Comparison of ENCODE assay signal across 8 mouse cellular contexts in genomic region chr19:57197043-57197817, GRCm38 (mm10).
A peak's percentile ranks its signal among the peaks of the same experiment; 100 is the strongest.
DNase-seq lines count a peak whose midpoint lies in the region; ATAC-seq and TF ChIP-seq lines count a peak whose summit lies in the region.

No protein-coding gene starts in this region.

- H3K36me3 ChIP-seq in forebrain, postnatal 0 days (ENCODE audit: insufficient read depth), result no peaks in the 10 kb centered on the region
- H3K36me3 ChIP-seq in hindbrain, embryonic 11.5 days (ENCODE audit: control insufficient read depth, insufficient read depth, low read length), result no peaks in the 10 kb centered on the region

- ATAC-seq in forebrain, postnatal 0 days, result peak; percentile 46
- ATAC-seq in hindbrain, embryonic 11.5 days (ENCODE audit: low FRiP score), result peak; percentile 69
- ATAC-seq in activated CD4-positive, CD25-positive, alpha-beta regulatory T cell, adult 4 months, result no peak

- peak overlapping the region; percentile 61 for H3K9ac ChIP-seq in forebrain, postnatal 0 days
- peak overlapping the region; percentile 17; the same call in 1 of the 2 replicates for H3K9ac ChIP-seq in hindbrain, embryonic 11.5 days (ENCODE audit: low read depth, low read length)

- peak overlapping the region; percentile 51 for H3K4me3 ChIP-seq in forebrain, postnatal 0 days (ENCODE audit: low read depth, low read length)
- peak overlapping the region; percentile 31 for H3K4me3 ChIP-seq in hindbrain, embryonic 11.5 days (ENCODE audit: low read depth, low read length)

- peaks cover 24% of the 10 kb centered on the region for H3K4me1 ChIP-seq in forebrain, postnatal 0 days (ENCODE audit: insufficient read depth)
- peaks cover 9% of the 10 kb centered on the region for H3K4me1 ChIP-seq in hindbrain, embryonic 11.5 days (replicated peaks; ENCODE audit: control insufficient read depth, insufficient read depth, low read length)

- H3K4me2 ChIP-seq in forebrain, postnatal 0 days (ENCODE audit: low read depth), result peak overlapping the region; percentile 80
- H3K4me2 ChIP-seq in hindbrain, embryonic 11.5 days (replicated peaks; ENCODE audit: low read depth, low read length), result peak overlapping the region; percentile 76

- WGBS in forebrain, postnatal 0 days, result 2% methylated on average over 37 of the region's 37 CpGs
- WGBS in hindbrain, embryonic 11.5 days, result 1% methylated on average over 37 of the region's 37 CpGs

- H3K27me3 ChIP-seq in forebrain, postnatal 0 days (ENCODE audit: insufficient read depth, low read length), result no peaks in the 10 kb centered on the region
- peaks cover 2% of the 10 kb centered on the region; the same call in 1 of the 2 replicates for H3K27me3 ChIP-seq in hindbrain, embryonic 11.5 days (ENCODE audit: control insufficient read depth, insufficient read depth, low read length)

- peak overlapping the region; percentile 82 for H3K27ac ChIP-seq in forebrain, postnatal 0 days (ENCODE audit: low read depth, low read length)
- H3K27ac ChIP-seq in hindbrain, embryonic 11.5 days (ENCODE audit: low read depth, low read length), result peak overlapping the region; percentile 45; the same call in 1 of the 2 replicates

- TF ChIP-seq CTCF in forebrain, postnatal 0 days (IDR thresholded peaks at IDR 0.05; ENCODE audit: low read depth), result no peak

- H3K9me3 ChIP-seq in forebrain, postnatal 0 days (ENCODE audit: low read length), result no peaks in the 10 kb centered on the region
- H3K9me3 ChIP-seq in hindbrain, embryonic 11.5 days (ENCODE audit: control insufficient read depth, low read length), result no peaks in the 10 kb centered on the region

- DNase-seq in R1 (ENCODE audit: low read depth, low spot score), result peak; percentile 64
- peak; percentile 77 to 82 for DNase-seq in cerebellum, adult 18-20 months
- peak; percentile 68 for DNase-seq in forebrain, postnatal 0 days
- peak; percentile 61 for DNase-seq in hindbrain, embryonic 11.5 days (ENCODE audit: low spot score)
- DNase-seq in layer of hippocampus, postnatal 36 days, result peak; percentile 39 to 47
- DNase-seq in lung, postnatal 4 days, result peak; percentile 87 to 92
- DNase-seq in right cerebral cortex, postnatal 4 days, result peak; percentile 66
